Mouse (Mus musculus) adrenal gland, postnatal 36 days (tissue): ENCODE data around the gene Rbks. TPM values are rescaled to one million over a fixed set of nuclear protein-coding genes. Genes with fewer than 3 reads are reported as not detected.

Source experiments
- DNase-seq, 2 experiments: peaks; one replicate each; pipeline ENCODE4 v3.0.0; 2021; ENCODE audit warnings: mixed read lengths in 1 of 2
- total RNA-seq, 2 experiments: library from RNA; stranded (reverse); gene quantifications; 2 replicates each; pipeline ENCODE4 v1.2.3; 2021

The Rbks gene
- total RNA-seq, 2 experiments from 2014 or later, result 6.6 to 16.7 TPM

DNA sequence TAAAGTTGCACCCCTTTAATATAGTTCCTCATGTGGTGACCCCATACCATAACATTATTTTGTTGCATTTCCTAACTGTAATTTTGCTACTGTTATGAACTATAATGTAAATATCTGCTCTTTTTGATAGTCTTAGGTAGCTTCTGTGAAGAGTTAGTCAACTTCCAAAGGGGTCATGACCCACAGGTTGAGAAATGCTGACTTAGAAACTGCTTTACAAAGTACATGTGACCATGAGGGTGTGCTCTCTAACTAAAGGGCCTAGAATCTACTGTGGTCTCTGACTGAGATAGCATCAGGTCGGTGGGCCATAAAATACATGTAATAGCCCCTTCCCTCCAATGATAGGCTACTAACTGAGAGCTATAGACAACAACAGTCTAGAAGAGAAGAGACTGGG, 19.4 kb downstream of the Rbks start:
- no peak for DNase-seq

DNA sequence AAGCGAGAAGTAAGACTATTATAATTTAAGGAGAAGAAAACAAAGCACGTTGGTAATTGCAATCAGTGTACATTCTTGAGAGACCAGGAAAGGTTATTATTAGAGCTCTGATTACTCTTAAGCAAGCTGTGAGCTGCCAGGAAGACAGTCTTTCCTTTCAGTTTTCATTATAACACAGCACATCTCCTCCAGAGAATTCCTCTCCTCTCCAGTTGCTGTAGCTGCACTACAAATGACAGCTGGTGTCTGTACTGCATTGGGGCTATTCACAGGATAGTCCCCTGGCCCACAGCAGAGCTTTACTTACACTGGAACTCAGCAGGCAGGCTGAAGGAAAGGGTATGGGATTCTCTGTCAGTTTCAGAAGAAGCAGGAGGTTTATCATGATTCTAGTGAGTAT, 24.0 kb downstream of the Rbks start:
- DNase-seq, result no peak

DNA sequence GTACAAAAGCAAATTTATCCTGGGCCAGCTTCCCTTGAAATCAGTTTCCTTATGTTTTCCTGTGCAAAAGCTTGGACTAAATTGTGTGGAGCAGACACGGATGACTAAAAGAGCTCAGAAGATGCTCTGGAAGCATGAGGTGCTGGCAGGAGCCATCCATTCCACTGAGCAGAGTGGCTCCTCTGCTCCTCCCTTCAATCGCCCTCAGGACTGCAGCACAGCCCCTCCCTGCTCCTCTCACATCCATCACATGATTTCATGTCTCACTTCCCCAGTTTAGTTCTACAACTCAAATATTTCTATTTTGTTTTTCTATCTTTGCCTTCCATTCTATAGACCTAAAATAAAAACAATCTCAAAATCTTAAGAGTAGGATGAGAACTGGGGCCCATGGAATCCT, 26.3 kb downstream of the Rbks start:
- no peak for DNase-seq

GRCm38 (mm10) chr5:31669984-31670383, 27.4 kb downstream of the Rbks start:
- DNase-seq, result no peak

DNA sequence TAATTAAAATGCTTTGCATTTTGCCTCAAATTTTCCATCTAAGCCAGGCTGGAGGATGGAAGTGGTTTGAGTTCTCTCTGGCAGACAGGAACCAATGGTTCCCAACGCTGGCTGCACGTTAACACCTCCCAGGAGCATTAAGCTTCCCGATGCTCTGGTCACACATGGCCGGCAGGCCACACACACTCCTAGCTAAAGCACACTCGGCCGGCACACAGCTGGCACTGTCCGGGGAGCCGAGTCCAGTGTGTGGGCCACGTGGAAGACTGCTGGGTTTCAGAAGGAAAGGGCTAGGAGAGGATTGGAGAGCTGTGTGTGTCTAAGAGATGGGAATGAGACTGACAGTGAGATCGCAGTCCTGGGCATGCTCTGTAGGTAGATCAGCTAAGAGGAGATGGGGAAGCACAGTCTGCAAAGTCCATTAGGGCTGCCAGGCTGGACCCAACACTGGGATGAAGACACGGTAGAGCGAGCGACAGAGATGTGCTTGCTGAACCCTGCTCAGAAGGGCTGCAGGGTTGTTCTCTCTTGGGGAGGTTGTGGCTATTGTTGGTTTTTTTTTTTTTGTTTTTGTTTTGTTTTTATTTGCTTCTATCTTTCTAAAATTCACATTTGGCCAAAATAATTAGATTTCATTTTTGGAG, 29.0 kb downstream of the Rbks start:
- DNase-seq, result no peak

DNA sequence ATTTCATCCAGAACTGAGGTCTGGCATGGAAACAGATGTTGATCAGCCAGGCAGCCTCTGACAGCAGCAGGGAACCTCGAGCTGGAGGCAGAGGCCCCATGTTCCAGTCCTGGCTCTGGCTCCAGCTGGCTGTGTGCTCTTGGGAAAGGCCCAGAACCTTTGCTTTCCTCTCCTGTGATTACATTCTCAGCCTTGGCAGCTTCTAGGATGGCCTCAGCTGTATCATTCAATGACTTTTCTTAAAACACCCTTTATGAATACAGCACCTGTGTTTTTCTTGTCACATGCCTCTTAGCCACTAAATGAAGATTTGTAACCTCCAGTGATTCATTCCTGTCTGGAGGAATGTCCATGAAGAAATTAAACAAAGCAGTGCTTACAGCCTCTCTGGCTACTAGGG, 31.3 kb downstream of the Rbks start:
- DNase-seq, result no peak

DNA sequence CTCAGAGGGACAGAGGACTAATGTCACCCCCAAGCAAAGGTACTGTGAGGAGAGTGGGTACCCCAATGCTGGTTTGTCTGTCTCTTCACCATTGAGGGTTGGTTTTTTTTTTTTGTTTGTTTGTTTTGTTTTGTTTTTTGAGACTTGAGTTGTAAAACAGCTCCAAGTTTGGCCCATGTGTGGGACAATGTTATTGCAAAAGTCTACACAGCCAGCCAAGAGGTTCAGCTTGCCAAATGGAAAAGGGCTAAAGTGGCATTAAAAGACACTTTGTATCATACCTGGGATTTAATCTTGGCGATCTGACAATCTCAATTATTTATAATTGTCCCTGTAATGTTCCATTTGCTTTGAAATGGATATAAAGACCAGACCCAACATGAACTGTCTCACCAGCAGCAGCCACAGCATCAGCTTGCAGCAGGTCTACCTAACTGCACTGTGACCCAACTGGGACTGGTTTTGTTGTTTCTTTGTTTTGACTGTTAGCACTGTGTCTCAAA, 41.7 kb downstream of the Rbks start:
- DNase-seq, result no peak

DNA sequence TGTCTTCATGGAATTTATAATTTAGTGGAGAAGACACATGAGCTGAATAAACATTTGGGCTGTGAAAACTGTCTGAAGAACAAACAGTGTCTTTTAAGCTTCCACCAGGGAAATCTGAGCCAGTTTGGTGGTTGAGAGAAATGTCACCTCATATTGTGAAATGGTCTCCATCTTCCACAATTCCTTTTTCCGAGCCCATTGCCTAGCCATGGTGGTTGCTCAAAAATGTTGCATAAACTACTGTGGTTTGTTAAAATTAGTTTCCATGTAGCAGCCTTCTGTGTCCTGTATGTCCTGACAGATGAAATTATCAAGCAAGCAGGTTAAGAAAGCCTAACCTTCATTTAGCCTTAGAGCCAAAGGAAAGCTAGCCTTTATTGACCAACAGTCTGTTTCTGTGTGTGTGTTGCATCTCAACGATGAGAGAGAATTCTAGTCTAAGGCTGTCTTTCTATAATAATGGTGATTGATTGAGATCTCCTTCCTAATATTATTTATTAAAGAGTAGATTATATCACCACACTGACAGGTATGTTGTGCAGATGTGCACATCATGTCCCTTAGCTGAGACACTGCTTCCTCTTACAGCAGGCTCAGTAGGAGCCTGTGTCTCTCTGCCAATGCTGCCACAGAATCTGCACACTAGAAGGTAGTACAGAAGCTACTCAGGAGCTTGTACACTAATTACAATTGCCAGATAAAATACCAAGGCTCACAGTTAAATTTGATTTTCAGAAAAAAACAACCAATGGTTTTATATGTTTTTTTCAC, 46.7 kb downstream of the Rbks start:
- DNase-seq, result no peak

DNA sequence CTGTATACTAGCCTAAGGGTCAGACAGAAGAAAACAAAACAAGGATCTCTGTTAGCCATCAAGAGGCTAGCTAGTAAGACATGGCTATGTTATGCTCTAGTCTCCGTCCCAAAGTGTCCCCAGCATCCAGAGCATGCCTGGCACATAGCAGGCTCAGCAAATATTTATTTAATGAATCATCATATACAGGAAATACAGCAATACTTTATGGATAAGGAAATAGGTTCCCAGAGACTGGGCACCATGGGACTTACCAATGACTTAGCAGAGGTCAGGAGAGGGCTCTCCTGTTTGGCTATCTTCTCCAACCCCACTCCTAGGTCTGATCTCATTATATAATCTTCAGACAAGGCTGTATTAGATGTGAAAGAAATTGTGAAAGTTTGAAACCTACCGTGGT, 50.1 kb downstream of the Rbks start:
- no peak for DNase-seq

GRCm38 (mm10) chr5:31646574-31646973, 50.9 kb downstream of the Rbks start:
- DNase-seq, result no peak

DNA sequence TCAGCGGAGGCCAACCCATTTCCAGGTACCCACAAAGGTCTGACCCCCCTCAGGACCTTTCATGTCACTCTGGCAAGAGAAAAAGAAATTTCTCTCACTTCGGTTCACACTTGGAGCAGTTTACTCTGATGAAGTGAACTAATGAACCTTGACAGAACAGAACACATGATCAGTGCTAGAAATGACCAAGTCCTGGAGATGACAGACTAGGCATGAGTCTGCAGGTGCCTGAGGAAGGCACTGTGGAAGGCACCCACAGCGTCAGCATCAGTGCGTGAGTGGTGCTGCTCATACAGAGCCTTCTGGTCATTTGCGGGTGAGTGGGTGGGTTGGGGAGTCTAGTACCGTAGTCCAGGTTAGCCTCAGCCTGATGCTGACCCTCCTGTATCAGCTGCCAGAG, 51.6 kb downstream of the Rbks start:
- DNase-seq, result no peak

DNA sequence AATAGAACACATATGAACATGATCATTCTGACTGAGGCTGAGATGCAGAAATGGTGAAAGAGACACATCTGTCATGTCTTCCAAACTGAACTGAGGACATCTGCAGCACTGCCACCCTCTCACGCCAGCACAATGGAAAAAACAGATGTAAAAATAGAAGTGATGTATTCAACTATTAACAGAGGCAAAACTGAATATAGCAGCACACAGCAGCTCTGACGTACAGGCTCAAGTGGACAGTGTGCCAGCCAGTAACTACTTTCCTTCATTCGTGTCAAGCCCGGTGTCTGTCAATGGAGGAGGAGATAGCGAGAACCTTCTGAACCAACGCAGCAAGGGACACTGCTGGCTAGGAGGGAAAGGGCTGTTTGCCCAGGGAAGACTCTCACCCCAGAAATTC, 52.6 kb downstream of the Rbks start:
- DNase-seq, result no peak

GRCm38 (mm10) chr5:31644272-31644671, 53.2 kb downstream of the Rbks start:
- DNase-seq, result no peak

DNA sequence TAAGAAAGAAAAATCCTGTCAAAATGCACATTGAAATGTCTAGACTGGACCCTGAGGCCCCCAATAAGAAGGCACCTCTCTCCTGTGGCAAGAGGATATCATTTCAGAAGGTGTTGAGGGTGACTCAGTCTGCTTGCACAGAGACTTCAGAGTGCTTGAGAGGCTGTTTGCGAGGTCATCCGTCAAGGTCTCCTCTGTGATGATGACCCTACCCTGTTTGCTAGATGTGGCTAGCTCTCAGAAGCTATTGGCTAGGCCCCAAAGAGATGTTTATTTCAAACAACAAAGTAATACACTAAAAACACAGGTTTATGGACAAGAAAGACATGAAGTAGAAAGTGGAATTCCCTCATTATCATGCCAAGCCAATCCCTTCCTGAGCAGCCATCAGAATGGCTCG, 55.1 kb downstream of the Rbks start:
- no peak for DNase-seq

DNA sequence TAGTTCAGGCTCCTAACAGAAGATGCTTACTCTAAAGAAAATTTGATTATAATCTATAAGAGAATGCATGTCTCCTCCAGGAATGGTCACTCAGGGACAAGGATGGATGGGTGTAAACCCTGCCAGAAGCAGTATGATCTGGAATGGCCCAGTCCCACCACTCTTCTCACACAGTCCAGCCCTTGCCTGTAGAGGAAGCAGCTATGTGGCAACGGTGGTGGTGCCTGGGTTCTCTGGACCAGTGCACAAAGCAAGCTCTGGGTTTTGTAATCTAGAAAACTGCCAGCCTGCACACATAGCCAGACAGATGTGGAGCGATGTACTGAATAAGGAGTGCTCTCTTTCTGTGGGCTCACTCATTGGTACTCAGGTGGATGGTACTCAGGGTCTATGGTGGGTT, 56.9 kb downstream of the Rbks start:
- DNase-seq, result no peak

- peak in 1 of 2 experiments; percentile 21 for DNase-seq
Measured at GRCm38 (mm10) chr5:31636636-31637253, 60.7 kb downstream of the Rbks start.

GRCm38 (mm10) chr5:31634679-31635078, 62.7 kb downstream of the Rbks start:
- no peak for DNase-seq

GRCm38 (mm10) chr5:31634161-31634560, 63.3 kb downstream of the Rbks start:
- DNase-seq, result no peak

DNA sequence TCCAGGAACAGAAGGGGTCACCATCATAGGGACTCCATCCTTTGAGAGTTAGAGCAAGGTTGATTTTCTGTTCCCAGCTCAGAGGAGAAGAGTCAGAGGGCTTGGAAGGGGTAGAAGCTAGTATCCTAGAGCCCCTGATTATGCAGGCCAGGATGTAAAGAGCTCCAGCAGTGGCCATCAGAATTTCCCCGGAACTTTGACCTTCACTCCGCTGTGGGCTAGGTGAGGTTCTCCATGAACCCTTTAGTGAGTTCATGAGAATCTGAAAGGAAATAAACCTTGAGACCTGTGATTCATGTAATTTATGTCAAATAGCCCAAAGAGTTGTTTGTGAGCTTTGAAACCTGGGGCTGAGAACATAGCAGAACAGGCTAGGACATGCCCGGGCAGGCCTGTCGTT, 66.3 kb downstream of the Rbks start:
- peak in 1 of 2 experiments; percentile 27 for DNase-seq

DNA sequence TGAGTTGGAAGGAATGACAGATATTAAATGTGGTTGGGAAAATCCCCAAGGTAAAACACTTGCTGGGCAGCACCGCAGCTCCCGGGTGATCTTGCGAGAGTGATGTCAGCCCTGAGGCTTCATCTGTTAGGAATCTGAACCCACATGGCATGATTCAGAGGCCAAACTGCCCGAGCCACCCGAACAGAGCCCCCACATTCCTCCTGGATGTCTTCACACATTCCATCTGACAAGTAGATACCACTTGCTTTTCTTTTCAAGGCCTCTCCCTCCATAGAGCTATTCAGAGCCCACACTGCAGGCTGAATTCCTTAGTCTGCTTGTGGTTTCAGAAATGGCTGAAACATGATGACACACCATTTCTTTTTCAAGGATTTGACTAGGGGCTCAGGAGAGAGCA, 67.4 kb downstream of the Rbks start:
- DNase-seq, result peak; percentile 81 to 82

DNA sequence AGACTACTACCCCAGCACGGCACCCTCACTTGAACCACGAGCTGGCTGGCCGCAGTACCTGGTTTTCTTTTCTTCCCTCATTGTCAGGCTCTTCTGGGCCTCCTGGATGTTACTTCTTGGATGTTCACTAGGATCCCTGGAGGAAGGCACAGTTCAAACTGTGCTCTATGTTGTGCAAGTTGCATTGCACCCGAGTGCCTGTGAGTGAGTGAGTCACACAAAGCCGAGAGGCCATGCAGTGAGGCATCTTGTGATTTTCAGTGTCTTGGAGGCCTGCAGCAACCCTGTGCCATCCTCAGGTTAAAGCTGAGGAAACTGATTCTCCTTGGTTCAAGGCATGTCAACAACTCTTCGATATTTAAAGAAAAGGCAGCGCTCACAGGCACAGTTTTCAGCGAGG, 68.9 kb downstream of the Rbks start:
- DNase-seq, result peak; percentile 44 to 53

DNA sequence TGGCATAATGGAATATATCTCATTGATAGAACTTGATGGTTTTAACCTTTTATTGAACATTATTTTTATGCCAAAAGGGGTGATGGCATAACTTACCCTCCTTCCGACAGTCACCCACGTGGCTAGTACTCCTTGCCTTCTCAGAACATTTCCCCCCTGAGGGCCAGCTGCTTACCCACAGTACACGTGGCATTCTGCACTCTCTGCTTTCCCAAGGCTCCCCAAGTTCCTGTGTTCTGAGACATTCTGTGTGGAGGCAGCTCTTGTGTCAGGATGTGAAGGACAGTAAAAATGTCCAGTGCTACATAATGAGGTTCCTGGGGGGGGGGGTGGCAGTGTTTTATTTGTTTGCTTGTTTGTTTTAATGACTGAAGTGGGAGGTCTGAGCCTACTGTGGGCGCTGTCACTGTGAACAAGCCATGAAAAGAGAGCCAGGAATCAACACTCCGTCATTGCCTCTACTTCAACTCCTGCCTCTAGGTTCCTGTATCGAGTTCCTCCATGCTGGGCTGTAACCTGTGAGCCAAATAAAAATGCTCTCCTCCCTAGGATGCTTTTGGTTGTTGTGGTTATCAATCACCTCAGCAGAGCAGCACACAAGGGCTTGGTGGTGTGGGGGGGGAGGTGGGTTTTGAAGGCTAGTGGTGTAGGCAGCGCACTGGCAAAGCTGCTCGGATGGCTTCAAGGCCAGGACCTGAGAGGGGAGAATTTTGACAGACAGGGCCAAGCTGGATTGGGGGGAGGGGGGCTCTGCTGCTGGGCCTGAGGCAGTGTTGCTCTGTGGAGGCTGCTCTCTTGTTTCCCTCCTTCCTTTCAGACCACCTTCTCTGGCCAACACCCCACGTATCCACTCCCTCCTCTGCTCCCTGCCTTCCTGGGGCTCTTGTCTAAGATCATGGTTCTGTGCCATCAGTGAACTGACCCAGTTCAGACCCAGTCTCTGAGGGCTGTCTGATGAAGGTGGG, 69.6 kb downstream of the Rbks start:
- DNase-seq, result no peak
